Mouse (Mus musculus) embryonic facial prominence, embryonic 14.5 days (tissue): ENCODE results near the gene Lnp1. TPM values are rescaled to one million over a fixed set of nuclear protein-coding genes. Genes with fewer than 3 reads are reported as not detected.

Experiments used
- polyA plus RNA-seq: library from polyadenylated mRNA; unstranded; fragments of >200 nt; fragmentation: Nextera tagmentation; extraction: Ambion mirVana; gene quantifications from 2 replicates; pipeline ENCODE4 v1.2.1, GENCODE M21; 2014

Lnp1 gene
- polyA plus RNA-seq, 1 experiment from 2014 or later, result 0.72 TPM

Other genes with a start within 250 kb of the Lnp1 start
- 157 and 159 TPM in 2 replicates for gene Tfg, start 210.6 kb downstream of the Lnp1 start, polyA plus RNA-seq
- gene Adgrg7, start 132.2 kb downstream of the Lnp1 start, polyA plus RNA-seq, result not detected in 2 replicates
- 71.5 and 84.1 TPM in 2 replicates for gene Tmem45a, start 41.9 kb downstream of the Lnp1 start, polyA plus RNA-seq
- gene Tmem45a2, start 143.3 kb upstream of the Lnp1 start, polyA plus RNA-seq, result 0.08 TPM in 1 of 2 replicates, not detected in the other
- 52.6 and 54.5 TPM in 2 replicates for gene Tomm70a, start 193.6 kb upstream of the Lnp1 start, polyA plus RNA-seq
- gene Nit2, start 239.3 kb upstream of the Lnp1 start, polyA plus RNA-seq, result 73.4 and 81.0 TPM in 2 replicates